Mouse (Mus musculus) neural tube, embryonic 11.5 days (tissue): ENCODE measurements around the gene Auts2. TPM values are rescaled to one million over a fixed set of nuclear protein-coding genes. Genes with fewer than 3 reads are reported as not detected.

Experiments
- ATAC-seq: fragments of 200-750 bp; cut with Nextera tagmentation; 2 replicates; pipeline ENCODE4 v1.8.0; 2017; ENCODE audit warnings: moderate number of reproducible peaks, mild to moderate bottlenecking, moderate TSS enrichment, moderate library complexity; ENCODE audit not compliant: insufficient read depth, low FRiP score, low TSS enrichment
- DNase-seq: peaks from one replicate; pipeline ENCODE4 v3.0.0-alpha.2; 2015; ENCODE audit warnings: low spot score
- H3K27ac ChIP-seq: fragments of 300-500 bp; sonication (generic); 2 replicates; pipeline ENCODE4 v1.5.1; 2014; ENCODE audit warnings: low read depth, mild to moderate bottlenecking, low read length
- H3K27me3 ChIP-seq: fragments of 300-500 bp; sonication (generic); 2 replicates; pipeline ENCODE4 v1.6.1; 2014; ENCODE audit warnings: mild to moderate bottlenecking, low read length, mixed read lengths; ENCODE audit not compliant: control insufficient read depth, insufficient read depth
- H3K36me3 ChIP-seq: fragments of 300-500 bp; sonication (generic); 2 replicates; pipeline ENCODE4 v1.6.1; 2014; ENCODE audit warnings: mild to moderate bottlenecking, low read length, moderate library complexity, mixed read lengths; ENCODE audit not compliant: control insufficient read depth, insufficient read depth
- H3K4me1 ChIP-seq: fragments of 300-500 bp; sonication (generic); 2 replicates; pipeline ENCODE4 v1.6.1; 2014; ENCODE audit warnings: low read length, mixed read lengths; ENCODE audit not compliant: control insufficient read depth, insufficient read depth
- H3K4me2 ChIP-seq: fragments of 300-500 bp; sonication (generic); 2 replicates; pipeline ENCODE4 v1.6.1; 2014; ENCODE audit warnings: low read depth, mild to moderate bottlenecking, moderate library complexity
- H3K4me3 ChIP-seq: fragments of 300-500 bp; sonication (generic); 2 replicates; pipeline ENCODE4 v1.5.1; 2014; ENCODE audit warnings: low read depth, low read length
- H3K9ac ChIP-seq: fragments of 300-500 bp; sonication (generic); 2 replicates; pipeline ENCODE4 v1.6.1; 2014; ENCODE audit warnings: mild to moderate bottlenecking, low read length
- H3K9me3 ChIP-seq: fragments of 300-500 bp; sonication (generic); 2 replicates; pipeline ENCODE4 v1.6.1; 2016; ENCODE audit warnings: low read length; ENCODE audit not compliant: control insufficient read depth
- WGBS: fragments of 180-500 bp; shearing (Covaris S2); extraction: QIAGEN DNeasy Blood & Tissue Kit; methylation state at CpG from one replicate; pipeline ENCODE4 v1.1.7; 2014; 5-methylcytosine and 5-hydroxymethylcytosine counted together
- polyA plus RNA-seq: library from polyadenylated mRNA; unstranded; fragments of >200 nt; fragmentation: Nextera tagmentation; extraction: Ambion mirVana; gene quantifications from 2 replicates; pipeline ENCODE4 v1.2.1, GENCODE M21; 2014

The Auts2 gene
- polyA plus RNA-seq, 1 experiment from 2014 or later: 45.0 TPM

DNA sequence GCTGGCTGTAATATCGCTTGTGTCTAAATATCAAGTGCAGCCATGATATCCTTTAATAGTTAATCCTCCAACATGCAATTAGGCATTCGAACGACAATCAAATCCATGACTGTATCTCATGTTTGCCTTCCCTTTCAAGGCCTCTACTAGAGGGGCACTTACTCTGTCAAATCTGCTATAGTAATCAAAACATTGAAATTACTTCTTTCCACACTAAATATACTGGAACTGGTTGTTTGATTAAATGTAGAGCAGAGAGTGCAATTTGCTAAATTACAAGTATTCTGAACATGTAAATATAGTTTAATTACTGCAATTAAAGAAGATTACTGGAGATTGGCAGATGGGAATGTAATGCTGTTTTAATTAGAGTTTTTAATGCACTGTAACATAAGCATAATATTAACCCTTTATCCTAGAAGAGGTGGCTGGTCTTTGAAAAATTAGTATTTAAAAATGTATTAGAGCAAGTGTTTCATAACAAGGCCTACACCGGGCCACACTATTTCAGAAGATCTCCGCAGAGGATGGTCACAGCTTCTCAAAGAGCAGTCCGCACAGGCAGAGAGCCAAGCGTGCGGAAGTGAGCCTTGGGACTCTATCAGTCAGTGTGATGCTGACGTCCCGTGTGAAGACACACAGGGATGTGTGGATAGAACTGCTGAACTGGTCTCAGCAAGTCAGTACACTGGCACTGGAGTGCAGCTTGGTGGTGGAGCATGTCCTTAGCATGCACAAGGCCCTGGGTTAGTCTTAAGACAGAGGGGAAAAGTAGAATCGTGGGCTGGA is 673.2 kb downstream of the Auts2 start:
- ATAC-seq (no peak), DNase-seq (no peak)
- Histone ChIP-seq H3K9ac (no peak overlapping the region), H3K4me2 (no peak overlapping the region), H3K9me3 (no peaks in the 10 kb centered on the region), H3K27ac (no peak overlapping the region), H3K4me1 (no peaks in the 10 kb centered on the region), H3K27me3 (no peaks in the 10 kb centered on the region), H3K4me3 (no peak overlapping the region), H3K36me3 (no peaks in the 10 kb centered on the region)
- 94% methylated on average over 11 of the region's 11 CpGs for WGBS

DNA sequence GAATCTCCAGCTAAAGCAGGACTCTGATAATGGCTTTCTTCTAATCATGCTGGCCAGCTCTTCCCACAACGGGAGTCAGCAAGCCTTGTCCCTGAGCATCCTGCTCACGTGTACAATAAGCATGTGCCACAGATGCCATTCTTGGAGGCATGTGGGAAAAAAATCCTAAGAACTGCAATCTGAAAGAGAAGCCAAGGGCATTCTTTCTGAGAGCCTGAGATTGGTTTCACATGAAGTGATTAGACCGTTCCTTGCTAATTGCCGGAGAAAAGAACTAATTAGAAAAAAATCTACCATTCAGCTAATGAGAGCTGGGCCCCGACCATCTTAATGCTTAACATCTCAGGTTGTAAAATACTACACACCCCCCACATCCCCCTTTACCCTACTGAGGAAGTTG is 677.9 kb downstream of the Auts2 start:
- H3K9ac ChIP-seq: no peak overlapping the region
- H3K27me3 ChIP-seq: no peaks in the 10 kb centered on the region
- H3K4me1 ChIP-seq: no peaks in the 10 kb centered on the region
- ATAC-seq: no peak
- no peak overlapping the region for H3K27ac ChIP-seq
- WGBS: 81% methylated on average over 5 of the region's 5 CpGs
- H3K4me2 ChIP-seq: no peak overlapping the region
- no peak overlapping the region for H3K4me3 ChIP-seq
- no peaks in the 10 kb centered on the region for H3K36me3 ChIP-seq
- no peaks in the 10 kb centered on the region for H3K9me3 ChIP-seq
- DNase-seq: no peak

DNA sequence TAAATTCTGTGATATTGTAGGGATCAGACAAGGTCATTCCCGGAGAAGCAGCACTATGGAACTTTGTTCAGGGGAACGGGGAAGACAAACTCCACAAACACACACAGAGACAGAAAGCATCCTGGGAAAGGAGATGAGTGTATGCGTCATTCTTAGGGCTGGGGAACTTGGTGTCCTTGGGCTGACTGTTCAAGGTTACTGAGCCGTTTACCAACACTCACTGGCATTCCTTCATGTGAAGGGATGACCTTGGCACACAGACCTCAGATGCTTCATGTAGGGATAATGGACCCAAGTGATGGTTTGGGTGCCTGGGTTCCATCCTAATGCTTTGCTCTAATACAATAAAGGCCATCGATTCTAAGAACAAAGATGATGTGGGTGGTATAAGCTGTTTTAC is 685.2 kb downstream of the Auts2 start:
- H3K4me3 ChIP-seq: no peak overlapping the region
- no peaks in the 10 kb centered on the region for H3K36me3 ChIP-seq
- no peak overlapping the region for H3K9ac ChIP-seq
- 91% methylated on average over 5 of the region's 5 CpGs for WGBS
- no peak for DNase-seq
- H3K4me2 ChIP-seq: no peak overlapping the region
- H3K27me3 ChIP-seq: no peaks in the 10 kb centered on the region
- H3K9me3 ChIP-seq: no peaks in the 10 kb centered on the region
- ATAC-seq: no peak
- H3K4me1 ChIP-seq: peaks cover 6% of the 10 kb centered on the region; the same call in 1 of the 2 replicates
- H3K27ac ChIP-seq: no peak overlapping the region

DNA sequence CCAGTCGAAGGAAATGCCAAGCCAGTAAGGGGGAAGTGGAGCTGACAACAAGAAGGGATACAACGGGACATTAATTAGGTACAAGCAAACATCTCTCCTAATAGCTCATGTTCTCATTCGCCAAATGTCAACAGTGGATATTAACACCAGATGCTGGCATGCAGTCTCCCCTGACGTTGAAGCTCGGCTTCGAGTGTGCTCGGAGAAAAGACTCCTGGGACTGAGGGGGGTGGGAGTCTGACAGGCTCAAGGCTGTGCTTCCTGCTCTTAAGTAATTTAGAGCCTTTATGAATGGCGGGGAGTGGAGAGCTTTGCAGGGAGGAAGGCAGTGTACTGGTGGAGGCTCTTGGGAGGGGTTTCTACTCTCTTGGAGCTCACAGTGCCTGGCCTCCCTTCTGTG is 687.8 kb downstream of the Auts2 start:
- Histone ChIP-seq H3K4me2 (no peak overlapping the region), H3K4me3 (no peak overlapping the region), H3K4me1 (peaks cover 25% of the 10 kb centered on the region), H3K27ac (peak overlapping the region; percentile 50; the same call in 1 of the 2 replicates), H3K9ac (no peak overlapping the region), H3K27me3 (no peaks in the 10 kb centered on the region), H3K36me3 (no peaks in the 10 kb centered on the region), H3K9me3 (no peaks in the 10 kb centered on the region)
- 13% methylated on average over 8 of the region's 8 CpGs for WGBS
- ATAC-seq: no peak
- DNase-seq: peak; percentile 47

DNA sequence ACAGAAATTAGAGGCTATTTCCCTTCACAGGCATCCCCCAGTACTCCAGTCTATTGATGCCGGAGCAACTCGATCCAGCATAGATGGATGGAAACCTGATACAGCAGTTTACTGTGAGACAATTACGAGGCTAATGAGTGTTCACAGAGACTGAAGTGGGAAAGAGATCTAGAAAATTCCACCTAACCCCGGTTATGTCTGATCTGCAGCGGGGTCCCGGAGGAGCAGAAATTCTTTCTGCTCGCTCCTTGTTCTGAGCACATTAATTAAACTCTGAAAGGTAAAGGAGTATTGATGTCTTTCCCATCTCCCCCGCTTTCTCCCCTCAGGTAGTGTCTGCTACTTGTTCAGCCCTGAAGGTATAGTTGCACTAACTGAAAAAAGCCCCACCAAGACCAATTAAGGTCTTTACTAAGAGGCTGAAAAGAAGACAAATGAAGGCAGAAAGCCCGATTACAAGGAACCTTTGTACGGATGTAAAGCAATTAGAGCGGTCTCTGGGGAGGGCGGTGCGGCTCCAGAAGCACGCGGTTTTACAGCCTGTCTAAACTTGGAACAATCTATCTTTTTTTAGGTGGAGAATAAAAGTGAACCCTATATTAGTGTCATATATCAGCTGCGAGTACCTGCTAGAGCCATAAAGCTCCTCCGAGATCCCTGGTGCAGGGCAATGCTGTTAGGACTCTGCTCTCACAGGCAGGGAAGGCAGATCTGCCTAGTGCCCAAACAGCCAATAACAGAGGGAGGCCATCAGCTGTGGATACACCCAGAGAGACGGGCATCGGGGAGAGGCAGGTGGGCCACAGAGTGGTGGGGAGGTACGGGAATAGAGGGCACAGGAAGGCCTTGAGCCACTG is 691.3 kb downstream of the Auts2 start:
- ATAC-seq: peak; percentile 55; the same call in 1 of the 2 replicates
- Histone ChIP-seq H3K27ac (no peak overlapping the region), H3K27me3 (no peaks in the 10 kb centered on the region)

DNA sequence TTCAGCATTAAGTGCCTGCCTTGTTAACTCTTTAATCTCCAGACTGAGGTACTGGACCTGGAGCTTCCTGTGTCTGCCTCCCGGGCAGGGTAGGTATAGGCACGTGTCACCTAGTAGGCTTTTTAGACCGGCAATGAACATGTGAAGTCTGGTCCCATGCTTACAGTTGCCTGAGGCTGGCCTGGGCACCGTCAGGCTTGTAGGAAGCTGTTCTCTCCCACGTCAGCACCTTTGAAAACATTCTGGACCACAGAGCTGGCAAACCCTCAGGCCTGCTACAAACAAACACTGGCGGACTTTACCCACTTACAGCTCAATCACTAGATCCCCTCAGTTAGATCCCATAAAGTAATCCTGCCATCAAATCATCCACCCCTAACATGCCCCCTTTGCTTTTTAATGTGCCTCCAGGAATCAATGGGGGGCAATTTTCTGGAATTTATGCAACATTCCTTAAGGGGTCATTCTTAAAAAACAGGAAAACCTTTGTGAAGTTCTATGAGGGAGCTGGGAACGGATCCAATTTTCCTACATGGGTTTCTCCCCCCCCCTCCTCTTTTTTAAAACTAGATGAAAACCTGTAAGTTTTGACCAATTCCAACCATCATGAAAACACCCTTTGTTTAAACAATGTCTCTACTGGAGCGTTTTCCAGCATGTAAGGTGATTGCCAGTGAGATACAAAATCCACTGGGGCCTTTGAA is 692.4 kb downstream of the Auts2 start:
- Histone ChIP-seq H3K4me1 (peaks cover 25% of the 10 kb centered on the region), H3K9me3 (no peaks in the 10 kb centered on the region), H3K4me3 (no peak overlapping the region), H3K4me2 (no peak overlapping the region), H3K27ac (no peak overlapping the region), H3K9ac (no peak overlapping the region), H3K27me3 (no peaks in the 10 kb centered on the region), H3K36me3 (no peaks in the 10 kb centered on the region)
- no peak for DNase-seq
- ATAC-seq: no peak
- 60% methylated on average over 8 of the region's 8 CpGs for WGBS

More for the DNA sequence above, 691.3 kb downstream of the Auts2 start:
- no peak overlapping the region for H3K9ac ChIP-seq
- peak overlapping the region; percentile 5; the same call in 1 of the 2 replicates for H3K4me2 ChIP-seq
- no peaks in the 10 kb centered on the region for H3K36me3 ChIP-seq
- H3K4me3 ChIP-seq: no peak overlapping the region
- WGBS: 13% methylated on average over 20 of the region's 20 CpGs
- H3K4me1 ChIP-seq: peaks cover 25% of the 10 kb centered on the region
- no peaks in the 10 kb centered on the region for H3K9me3 ChIP-seq
- peak; percentile 65 for DNase-seq

DNA sequence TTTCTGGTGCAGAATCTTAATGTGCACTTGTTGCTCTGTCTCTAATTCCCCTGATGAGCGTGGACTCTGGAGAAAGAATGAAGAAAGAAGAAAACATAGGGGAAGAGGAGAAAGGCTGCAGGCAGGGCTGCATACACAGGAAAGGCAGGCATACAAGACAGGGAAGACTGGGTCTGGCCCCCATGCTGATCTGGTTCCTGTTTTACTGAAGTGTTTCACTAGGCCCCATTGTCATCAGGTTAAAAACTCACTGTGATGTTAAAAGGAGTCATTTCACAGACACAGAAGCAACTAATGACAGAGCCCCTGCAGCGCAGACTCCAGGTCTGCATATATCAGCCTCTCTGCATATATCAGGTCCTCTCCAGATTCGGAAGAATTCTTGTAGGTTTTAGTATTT is 693.5 kb downstream of the Auts2 start:
- Histone ChIP-seq H3K27ac (no peak overlapping the region), H3K9me3 (no peaks in the 10 kb centered on the region), H3K27me3 (no peaks in the 10 kb centered on the region)

DNA sequence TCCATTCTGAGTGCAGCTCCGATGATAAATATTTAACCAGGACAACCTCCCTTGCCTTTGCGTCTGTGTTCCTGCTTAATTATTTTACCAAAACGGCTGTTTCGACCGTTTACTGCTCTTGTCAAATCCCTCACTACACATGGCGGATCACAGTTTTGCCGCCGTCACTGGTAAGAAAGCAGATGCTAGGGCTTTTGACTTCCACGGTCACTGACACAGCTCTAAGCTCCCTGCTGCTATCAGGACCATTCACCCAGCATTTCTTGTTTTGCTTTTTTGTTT is 698.7 kb downstream of the Auts2 start:
- ATAC-seq (no peak), DNase-seq (no peak)
- no peak overlapping the region for H3K4me3 ChIP-seq
- no peaks in the 10 kb centered on the region for H3K27me3 ChIP-seq
- H3K4me1 ChIP-seq: peaks cover 9% of the 10 kb centered on the region
- no peaks in the 10 kb centered on the region for H3K36me3 ChIP-seq
- no peak overlapping the region for H3K9ac ChIP-seq
- WGBS: 29% methylated on average over 9 of the region's 9 CpGs
- H3K4me2 ChIP-seq: no peak overlapping the region
- H3K9me3 ChIP-seq: no peaks in the 10 kb centered on the region
- H3K27ac ChIP-seq: peak overlapping the region; percentile 39; the same call in 1 of the 2 replicates

More for the DNA sequence above, 693.5 kb downstream of the Auts2 start:
- Histone ChIP-seq H3K9ac (no peak overlapping the region), H3K4me1 (peaks cover 19% of the 10 kb centered on the region), H3K4me3 (no peak overlapping the region), H3K36me3 (no peaks in the 10 kb centered on the region), H3K4me2 (no peak overlapping the region)
- 53% methylated on average over 3 of the region's 3 CpGs for WGBS
- no peak for DNase-seq
- no peak for ATAC-seq
